Mouse (Mus musculus) limb, embryonic 15.5 days (tissue): ENCODE results near the gene Zyx. TPM values are rescaled to one million over a fixed set of nuclear protein-coding genes. Genes with fewer than 3 reads are reported as not detected.

Experiments
- ATAC-seq: fragments of 200-750 bp; cut with Nextera tagmentation; 2 replicates; pipeline ENCODE4 v1.8.0; 2017; ENCODE audit warnings: low read depth, moderate TSS enrichment; ENCODE audit not compliant: insufficient number of reproducible peaks, low FRiP score, low TSS enrichment
- H3K27ac ChIP-seq: fragments of 300-500 bp; sonication (generic); 2 replicates; pipeline ENCODE4 v1.5.1; 2015; ENCODE audit warnings: moderate library complexity, mild to moderate bottlenecking, inconsistent platforms
- H3K27me3 ChIP-seq: fragments of 300-500 bp; sonication (generic); 2 replicates; pipeline ENCODE4 v1.6.1; 2015; ENCODE audit warnings: inconsistent platforms
- H3K36me3 ChIP-seq: fragments of 300-500 bp; sonication (generic); 2 replicates; pipeline ENCODE4 v1.6.1; 2015; ENCODE audit warnings: inconsistent platforms
- H3K4me1 ChIP-seq: fragments of 300-500 bp; sonication (generic); 2 replicates; pipeline ENCODE4 v1.6.1; 2015; ENCODE audit warnings: inconsistent platforms
- H3K4me2 ChIP-seq: fragments of 300-500 bp; sonication (generic); 2 replicates; pipeline ENCODE4 v1.6.1; 2015; ENCODE audit warnings: mild to moderate bottlenecking, inconsistent platforms
- H3K4me3 ChIP-seq: fragments of 300-500 bp; sonication (generic); 2 replicates; pipeline ENCODE4 v1.5.1; 2015; ENCODE audit warnings: mild to moderate bottlenecking, inconsistent platforms
- H3K9ac ChIP-seq: fragments of 300-500 bp; sonication (generic); 2 replicates; pipeline ENCODE4 v1.6.1; 2015; ENCODE audit warnings: inconsistent platforms
- H3K9me3 ChIP-seq: fragments of 300-500 bp; sonication (generic); 2 replicates; pipeline ENCODE4 v1.6.1; 2016; ENCODE audit warnings: inconsistent platforms
- WGBS: fragments of 180-500 bp; shearing (Covaris S2); methylation state at CpG from one replicate; pipeline ENCODE4 v1.1.7; 2015; 5-methylcytosine and 5-hydroxymethylcytosine counted together
- polyA plus RNA-seq: library from polyadenylated mRNA; unstranded; fragments of >200 nt; fragmentation: Nextera tagmentation; extraction: Ambion mirVana; gene quantifications from 2 replicates; pipeline ENCODE4 v1.2.1, GENCODE M21; 2015

Gene Zyx
- polyA plus RNA-seq, 1 experiment from 2014 or later, result 107 TPM

- H3K9ac ChIP-seq, result no peak overlapping the region
- H3K9me3 ChIP-seq, result no peaks in the 10 kb centered on the region
- WGBS, result 87% methylated on average over 3 of the region's 3 CpGs
- no peaks in the 10 kb centered on the region for H3K27me3 ChIP-seq
- no peak overlapping the region for H3K4me2 ChIP-seq
- no peak for ATAC-seq
- no peaks in the 10 kb centered on the region for H3K36me3 ChIP-seq
- H3K4me1 ChIP-seq, result no peaks in the 10 kb centered on the region
- H3K27ac ChIP-seq, result no peak overlapping the region
- H3K4me3 ChIP-seq, result no peak overlapping the region
Observed at GRCm38 (mm10) chr6:42330946-42331345, 18.5 kb upstream of the Zyx start.

- no peak overlapping the region for H3K9ac ChIP-seq
- H3K27me3 ChIP-seq, result no peaks in the 10 kb centered on the region
- H3K4me3 ChIP-seq, result no peak overlapping the region
- no peak overlapping the region for H3K27ac ChIP-seq
- H3K4me1 ChIP-seq, result no peaks in the 10 kb centered on the region
- no peak for ATAC-seq
- H3K9me3 ChIP-seq, result no peaks in the 10 kb centered on the region
- no peaks in the 10 kb centered on the region for H3K36me3 ChIP-seq
- WGBS, result 78% methylated on average over 2 of the region's 2 CpGs
- no peak overlapping the region for H3K4me2 ChIP-seq
Observed at GRCm38 (mm10) chr6:42339189-42339588, 10.2 kb upstream of the Zyx start.

DNA sequence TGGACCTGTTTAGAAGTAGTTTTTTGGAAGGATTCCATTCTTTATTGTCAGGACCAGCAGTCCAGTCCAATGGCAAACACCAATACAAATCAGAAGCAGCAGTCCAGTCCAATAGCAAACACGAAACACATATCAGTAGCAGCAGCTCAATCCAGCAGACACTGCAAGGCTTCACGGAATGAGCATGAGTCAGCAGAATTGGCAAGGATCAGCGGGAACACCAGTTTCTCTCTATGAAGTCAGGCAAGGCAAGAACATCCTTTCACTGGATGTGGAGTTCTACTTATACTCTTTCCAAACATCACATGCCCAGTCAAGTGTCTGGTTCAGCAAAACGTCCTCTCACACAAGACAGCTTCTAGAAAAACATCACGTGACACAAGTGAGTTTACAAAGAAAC lies 9.4 kb upstream of the Zyx start:
- H3K27ac ChIP-seq, result no peak overlapping the region
- ATAC-seq, result no peak
- H3K9ac ChIP-seq, result no peak overlapping the region
- H3K4me3 ChIP-seq, result no peak overlapping the region
- H3K36me3 ChIP-seq, result no peaks in the 10 kb centered on the region
- no peaks in the 10 kb centered on the region for H3K4me1 ChIP-seq
- H3K27me3 ChIP-seq, result no peaks in the 10 kb centered on the region
- H3K4me2 ChIP-seq, result no peak overlapping the region
- 77% methylated on average over 5 of the region's 5 CpGs for WGBS
- no peaks in the 10 kb centered on the region for H3K9me3 ChIP-seq

DNA sequence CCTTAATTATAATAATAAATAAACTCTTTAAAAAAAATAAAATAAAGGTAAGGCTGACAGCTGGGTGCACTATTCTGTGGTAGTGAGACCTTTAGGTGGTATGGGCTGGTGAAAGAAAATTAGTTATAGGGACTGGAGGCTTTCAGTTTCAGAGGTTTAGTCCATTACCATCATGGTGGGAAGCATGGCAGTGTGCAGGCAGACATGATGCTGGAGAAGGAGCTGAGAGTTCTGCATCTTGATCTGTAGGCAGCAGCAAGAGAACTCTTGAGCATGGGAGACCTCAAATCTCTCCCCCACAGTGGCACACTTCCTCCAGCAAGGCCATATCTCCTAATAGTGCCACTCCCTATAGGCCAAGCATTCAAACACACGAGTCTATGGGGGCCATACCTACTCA lies 7.3 kb upstream of the Zyx start:
- Histone ChIP-seq H3K36me3 (no peaks in the 10 kb centered on the region), H3K4me2 (no peak overlapping the region), H3K4me3 (no peak overlapping the region), H3K27ac (no peak overlapping the region), H3K4me1 (no peaks in the 10 kb centered on the region), H3K27me3 (no peaks in the 10 kb centered on the region), H3K9ac (no peak overlapping the region), H3K9me3 (no peaks in the 10 kb centered on the region)
- WGBS, result 80% methylated on average over 1 of the region's 1 CpGs
- ATAC-seq, result no peak

DNA sequence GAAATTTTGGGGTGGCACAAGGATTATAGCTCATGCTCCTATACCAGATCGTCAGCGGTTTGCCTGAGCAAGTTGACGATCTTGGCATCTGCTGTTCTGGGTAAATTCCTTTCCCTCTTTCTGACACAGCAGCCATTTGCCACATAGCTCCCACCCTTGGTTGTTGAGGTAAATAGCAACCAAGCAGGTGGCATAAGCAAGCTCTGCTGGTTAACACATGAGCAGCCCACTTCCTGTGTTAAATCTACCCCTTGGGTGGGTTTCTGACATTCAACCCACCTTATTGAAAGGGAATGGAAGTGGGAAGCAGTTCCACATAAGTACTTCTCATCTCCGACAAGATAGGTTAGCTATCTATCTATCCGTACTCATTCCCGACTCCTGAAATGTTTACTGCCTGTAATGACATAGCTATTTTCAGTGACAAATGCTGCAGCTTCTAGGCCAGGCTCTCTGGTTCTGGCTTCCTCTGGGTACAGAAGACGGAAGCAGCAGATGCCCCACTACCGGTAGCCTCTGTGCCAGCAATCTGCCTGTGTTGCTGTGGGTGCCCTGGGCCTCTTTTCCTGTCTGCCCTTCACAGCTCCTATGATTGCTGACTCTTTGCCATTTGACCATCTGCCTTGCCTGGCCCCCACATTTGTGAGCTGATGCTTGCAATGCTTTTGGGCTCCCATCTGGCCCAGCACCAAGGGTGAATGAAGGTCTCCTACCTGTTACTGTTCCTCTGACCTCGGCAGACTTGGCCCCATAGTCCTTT lies 5.9 kb upstream of the Zyx start:
- Histone ChIP-seq H3K4me1 (peaks cover 6% of the 10 kb centered on the region; the same call in 1 of the 2 replicates), H3K9ac (no peak overlapping the region), H3K27ac (no peak overlapping the region), H3K27me3 (no peaks in the 10 kb centered on the region), H3K4me3 (no peak overlapping the region), H3K4me2 (no peak overlapping the region), H3K36me3 (no peaks in the 10 kb centered on the region), H3K9me3 (no peaks in the 10 kb centered on the region)
- no peak for ATAC-seq
- 76% methylated on average over 9 of the region's 9 CpGs for WGBS

DNA sequence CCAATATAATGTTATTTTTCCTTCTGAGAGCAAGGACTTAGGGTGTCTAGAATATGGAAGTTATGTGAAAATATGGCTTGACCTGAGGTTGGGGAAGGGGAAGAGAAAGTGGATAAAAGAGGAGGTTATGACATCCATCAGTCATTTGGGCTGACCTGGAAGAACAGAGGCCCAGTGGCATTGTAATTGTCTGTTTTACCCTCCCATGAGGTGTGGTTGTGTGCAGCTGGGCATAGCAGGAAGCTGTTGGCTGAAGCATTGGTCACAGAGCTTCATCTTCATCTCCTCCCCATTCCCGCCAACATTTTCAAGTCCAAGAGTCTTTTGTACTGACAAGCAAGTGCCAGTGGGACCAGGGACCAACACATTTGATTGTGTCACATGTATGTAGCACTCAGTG lies 5.2 kb upstream of the Zyx start:
- no peaks in the 10 kb centered on the region for H3K27me3 ChIP-seq
- no peaks in the 10 kb centered on the region for H3K9me3 ChIP-seq
- H3K36me3 ChIP-seq, result no peaks in the 10 kb centered on the region

GRCm38 (mm10) chr6:42348281-42349005 lies 987 bp upstream of the Zyx start:
- WGBS, result 37% methylated on average over 12 of the region's 12 CpGs
- H3K27ac ChIP-seq, result peak overlapping the region; percentile 7; the same call in 1 of the 2 replicates

More for the DNA sequence above, 5.2 kb upstream of the Zyx start:
- no peak for ATAC-seq
- Histone ChIP-seq H3K4me2 (no peak overlapping the region), H3K9ac (no peak overlapping the region), H3K27ac (no peak overlapping the region), H3K4me3 (no peak overlapping the region), H3K4me1 (peaks cover 12% of the 10 kb centered on the region; the same call in 1 of the 2 replicates)
- WGBS, result 75% methylated on average over 1 of the region's 1 CpGs

GRCm38 (mm10) chr6:42349006-42349425 lies 414 bp upstream of the Zyx start:
- Histone ChIP-seq H3K36me3 (peaks cover 21% of the 10 kb centered on the region; the same call in 1 of the 2 replicates), H3K4me2 (peak overlapping the region; percentile 84), H3K27me3 (no peaks in the 10 kb centered on the region), H3K27ac (peak overlapping the region; percentile 96), H3K4me1 (peaks cover 47% of the 10 kb centered on the region), H3K9me3 (no peaks in the 10 kb centered on the region), H3K4me3 (peak overlapping the region; percentile 82), H3K9ac (peak overlapping the region; percentile 83)
- ATAC-seq, result no peak; the same call in 1 of the 2 replicates
- 1% methylated on average over 11 of the region's 11 CpGs for WGBS

More at GRCm38 (mm10) chr6:42348281-42349005, 987 bp upstream of the Zyx start:
- H3K4me2 ChIP-seq, result peak overlapping the region; percentile 84
- ATAC-seq, result no peak
- H3K4me3 ChIP-seq, result peak overlapping the region; percentile 82
- peaks cover 41% of the 10 kb centered on the region for H3K4me1 ChIP-seq
- H3K36me3 ChIP-seq, result peaks cover 19% of the 10 kb centered on the region; the same call in 1 of the 2 replicates
- no peak overlapping the region for H3K9ac ChIP-seq
- H3K27me3 ChIP-seq, result no peaks in the 10 kb centered on the region
- H3K9me3 ChIP-seq, result no peaks in the 10 kb centered on the region

- Histone ChIP-seq H3K4me3 (peak overlapping the region; percentile 82), H3K4me1 (peaks cover 58% of the 10 kb centered on the region), H3K27ac (peak overlapping the region; percentile 96), H3K9ac (peak overlapping the region; percentile 83), H3K9me3 (no peaks in the 10 kb centered on the region), H3K36me3 (peaks cover 27% of the 10 kb centered on the region), H3K27me3 (no peaks in the 10 kb centered on the region), H3K4me2 (peak overlapping the region; percentile 84)
- under 1% methylated on average over 70 of the region's 72 CpGs for WGBS
- peak; percentile 4; the same call in 1 of the 2 replicates for ATAC-seq
Observed at GRCm38 (mm10) chr6:42350021-42350967, 864 bp downstream of the Zyx start.

DNA sequence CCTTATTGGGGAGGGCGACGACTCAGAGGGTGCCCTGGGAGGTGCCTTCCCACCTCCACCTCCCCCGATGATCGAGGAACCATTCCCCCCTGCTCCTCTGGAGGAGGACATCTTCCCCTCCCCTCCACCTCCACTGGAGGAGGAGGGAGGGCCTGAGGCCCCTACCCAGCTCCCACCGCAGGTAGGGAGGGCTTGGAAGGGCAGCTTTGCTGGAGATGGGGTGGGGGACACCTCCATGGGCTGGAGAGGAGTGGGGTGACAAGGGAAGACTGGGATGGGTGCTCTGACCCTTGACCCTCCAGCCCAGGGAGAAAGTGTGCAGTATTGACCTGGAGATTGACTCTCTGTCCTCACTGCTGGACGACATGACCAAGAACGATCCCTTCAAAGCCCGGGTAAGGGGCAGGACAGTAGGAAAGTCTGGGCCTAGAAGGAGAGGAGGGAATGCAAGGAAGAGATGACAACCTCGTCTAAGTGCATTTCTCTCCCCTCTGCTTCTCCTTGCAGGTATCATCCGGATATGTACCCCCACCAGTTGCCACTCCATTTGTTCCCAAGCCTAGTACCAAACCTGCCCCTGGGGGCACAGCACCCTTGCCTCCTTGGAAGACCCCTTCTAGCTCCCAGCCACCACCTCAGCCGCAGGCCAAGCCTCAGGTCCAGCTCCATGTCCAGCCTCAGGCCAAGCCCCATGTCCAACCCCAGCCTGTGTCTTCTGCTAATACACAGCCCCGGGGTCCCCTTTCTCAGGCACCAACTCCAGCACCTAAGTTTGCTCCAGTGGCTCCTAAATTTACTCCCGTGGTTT lies 1.7 kb downstream of the Zyx start:
- ATAC-seq, result no peak
- WGBS, result 37% methylated on average over 13 of the region's 13 CpGs
- peaks cover 58% of the 10 kb centered on the region for H3K4me1 ChIP-seq

More for the DNA sequence above, 1.7 kb downstream of the Zyx start:
- Histone ChIP-seq H3K27me3 (no peaks in the 10 kb centered on the region), H3K9ac (peak overlapping the region; percentile 83), H3K4me2 (peak overlapping the region; percentile 84), H3K9me3 (no peaks in the 10 kb centered on the region), H3K27ac (peak overlapping the region; percentile 96), H3K4me3 (peak overlapping the region; percentile 82), H3K36me3 (peaks cover 34% of the 10 kb centered on the region)
